ENCODE assay signal across 21 mouse cellular contexts in the genomic region with DNA sequence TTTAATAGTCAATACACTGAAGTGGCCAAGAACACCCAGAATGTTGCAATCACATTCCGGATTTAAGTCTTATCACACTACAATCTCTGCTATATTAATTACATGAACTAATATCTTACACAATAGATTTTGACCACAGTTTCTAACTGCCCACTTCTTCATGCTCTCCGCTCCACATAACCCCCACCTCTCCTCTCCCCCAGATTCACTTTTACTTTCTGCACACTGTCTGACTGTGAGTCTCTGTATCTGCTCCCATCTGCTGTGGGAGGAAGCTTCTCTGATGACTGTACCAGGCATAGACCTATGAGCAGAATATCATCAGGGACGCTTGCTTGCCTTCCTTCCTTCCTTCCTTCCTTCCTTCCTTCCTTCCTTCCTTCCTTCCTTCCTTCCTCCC.
"Had no signal": no experiment of that assay in that cellular context is flagged by ENCODE, and none has a peak within 500 bp of the region (broad histone marks: within the 10 kb centered on the region; RNA-seq: fewer than 3 reads in every experiment).

No protein-coding gene starts in this region.

- DNase-seq: cerebellum, adult 18-20 months; cerebellum, adult 2 months; cerebellum, adult 8-10 months; cerebellum, adult 9-11 months; cerebellum, postnatal 10 days; cerebellum, postnatal 14 days; cerebellum, postnatal 25 days; cerebellum, postnatal 36 days; embryo, embryonic 11 days; forebrain, postnatal 0 days; gastrocnemius, adult 2 months; gastrocnemius, postnatal 10 days; gastrocnemius, postnatal 14 days; gastrocnemius, postnatal 25 days; gastrocnemius, postnatal 36 days; heart, adult 11 months; heart, adult 18-20 months; heart, adult 2 months had no signal

- ATAC-seq: forebrain, embryonic 13.5 days; forebrain, embryonic 14.5 days; forebrain, embryonic 15.5 days; forebrain, postnatal 0 days had no signal
